Mouse (Mus musculus) small intestine, adult 2 months (tissue): ENCODE measurements at regions not wholly inside any gene's neighbourhood (a gene's known extent, or its start where the extent isn't known, plus 50 kb on each side); places are given as distances from the start of the nearest gene placed in this dataset.

Experiments used
- CTCF ChIP-seq: fragments of 200-500 bp; IDR thresholded peaks from 2 replicates; pipeline ENCODE4 v1.5.1; 2012; ENCODE audit warnings: low read depth, mild to moderate bottlenecking, control low read depth, inconsistent platforms, low read length, moderate library complexity, mixed read lengths; ENCODE audit not compliant: insufficient replicate concordance, insufficient read length; ENCODE audit errors: extremely low read depth
- POLR2A ChIP-seq: fragments of 200-500 bp; IDR thresholded peaks from 2 replicates; pipeline ENCODE4 v1.6.1; 2012; ENCODE audit warnings: low read depth, mild to moderate bottlenecking, control low read depth, inconsistent platforms, low read length, moderate library complexity

DNA sequence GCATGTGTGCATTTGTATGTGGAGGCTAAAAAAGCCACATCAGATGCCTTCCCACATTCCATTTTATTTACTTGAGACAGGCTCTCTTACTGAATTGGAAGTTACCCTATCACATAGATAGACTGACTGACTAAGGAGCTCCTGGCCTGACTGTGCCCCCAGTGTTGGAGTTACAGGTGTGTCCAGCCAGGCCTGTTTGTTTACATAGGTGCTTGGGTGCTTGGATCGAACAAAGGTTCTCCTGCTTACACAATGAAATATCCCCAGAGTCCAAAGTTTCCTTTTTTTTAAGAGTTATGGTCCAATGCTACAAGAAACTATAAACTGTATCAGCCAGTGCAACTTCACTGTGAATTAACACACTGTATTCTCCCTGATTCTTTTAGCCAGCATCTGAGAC lies 472.5 kb downstream of the Klf5 start:
- TF ChIP-seq CTCF, result no peak
- no peak for TF ChIP-seq POLR2A
